ENCODE assay signal across 10 mouse cellular contexts in genomic region chr9:121797722-121798121, GRCm38 (mm10). TPM values are rescaled to one million over a fixed set of nuclear protein-coding genes. Genes with fewer than 3 reads are reported as not detected.
A peak's percentile ranks its signal among the peaks of the same experiment; 100 is the strongest.
DNase-seq lines count a peak whose midpoint lies in the region; ATAC-seq lines count a peak whose summit lies in the region.
"Had no signal": no experiment of that assay in that cellular context is flagged by ENCODE, and none has a peak within 500 bp of the region (broad histone marks: within the 10 kb centered on the region; RNA-seq: fewer than 3 reads in every experiment).

No protein-coding gene starts in this region.

- ATAC-seq in intestine, embryonic 15.5 days = peak; percentile 89

- no peak overlapping the region for H3K9ac ChIP-seq in intestine, embryonic 15.5 days
- H3K9ac ChIP-seq: heart, embryonic 13.5 days had no signal

- no peaks in the 10 kb centered on the region for H3K27me3 ChIP-seq in intestine, embryonic 15.5 days (replicated peaks)

- no peaks in the 10 kb centered on the region for H3K36me3 ChIP-seq in intestine, embryonic 15.5 days
- H3K36me3 ChIP-seq: heart, embryonic 13.5 days had no signal

- WGBS in intestine, embryonic 15.5 days = 14% methylated on average over 12 of the region's 12 CpGs

- intact Hi-C loops in left cerebral cortex, postnatal 14 days (cut with DNase I) = no loop called here

- peaks cover 17% of the 10 kb centered on the region; the same call in 1 of the 2 replicates for H3K4me1 ChIP-seq in intestine, embryonic 15.5 days (replicated peaks)

- H3K27ac ChIP-seq in intestine, embryonic 15.5 days = no peak overlapping the region
- H3K27ac ChIP-seq: heart, embryonic 13.5 days had no signal

- no peaks in the 10 kb centered on the region for H3K9me3 ChIP-seq in intestine, embryonic 15.5 days
- H3K9me3 ChIP-seq: heart, embryonic 13.5 days had no signal

- peak overlapping the region; percentile 44; the same call in 1 of the 2 replicates for H3K4me2 ChIP-seq in intestine, embryonic 15.5 days (replicated peaks)
- H3K4me2 ChIP-seq: heart, embryonic 13.5 days had no signal

- peak; percentile 39 for DNase-seq in embryo, embryonic 10 days (ENCODE audit: low spot score)
- DNase-seq in embryo, embryonic 11 days = no peak
- peak; percentile 55 to 68 for DNase-seq in kidney, postnatal 4 days
- peak; percentile 75 for DNase-seq in lung, postnatal 36 days
- DNase-seq in left cerebral cortex, postnatal 14 days (ENCODE audit: low spot score in 2 of 2) = no peak
- DNase-seq in layer of hippocampus, postnatal 36 days = no peak
- no peak for DNase-seq in gastrocnemius, postnatal 10 days

- H3K4me3 ChIP-seq in intestine, embryonic 15.5 days (replicated peaks) = no peak overlapping the region
- H3K4me3 ChIP-seq: heart, embryonic 13.5 days had no signal

RNA-seq across cellular contexts. Expression of gene Hhatl, which starts 5.4 kb away (rescaled TPM):
- polyA plus RNA-seq in intestine, embryonic 15.5 days (2015; fragmentation: Nextera tagmentation; extraction: Ambion mirVana) = 1.1 and 1.5 TPM in 2 replicates
- 1 to 10 TPM; 8.3 to 8.7 TPM for total RNA-seq in left cerebral cortex, postnatal 14 days (2021)
- total RNA-seq in layer of hippocampus, postnatal 36 days (2021) = 10 to 100 TPM; 14.6 to 15.9 TPM
- total RNA-seq in gastrocnemius, postnatal 10 days (2021) = 100 to 1,000 TPM; 256 to 285 TPM

RNA-seq across cellular contexts. Expression of gene Klhl40, which starts 20.3 kb away (rescaled TPM):
- polyA plus RNA-seq in intestine, embryonic 15.5 days (2015; fragmentation: Nextera tagmentation; extraction: Ambion mirVana) = 0.29 and 0.39 TPM in 2 replicates
- 1 to 10 TPM; 5.0 to 5.3 TPM for total RNA-seq in left cerebral cortex, postnatal 14 days (2021)
- 1 to 10 TPM; 2.8 to 3.5 TPM for total RNA-seq in layer of hippocampus, postnatal 36 days (2021)
- 100 to 1,000 TPM; 113 to 118 TPM for total RNA-seq in gastrocnemius, postnatal 10 days (2021)

RNA-seq across cellular contexts. Expression of gene Zfp651, which starts 38.6 kb away (rescaled TPM):
- 13.0 and 14.0 TPM in 2 replicates for polyA plus RNA-seq in intestine, embryonic 15.5 days (2015; fragmentation: Nextera tagmentation; extraction: Ambion mirVana)
- total RNA-seq in left cerebral cortex, postnatal 14 days (2021) = 100 to 1,000 TPM; 112 to 127 TPM
- 100 to 1,000 TPM; 105 to 106 TPM for total RNA-seq in layer of hippocampus, postnatal 36 days (2021)
- total RNA-seq in gastrocnemius, postnatal 10 days (2021) = 10 to 100 TPM; 72.2 to 76.5 TPM

RNA-seq across cellular contexts. Expression of gene Ccdc13, which starts 41.5 kb away (rescaled TPM):
- 1.1 and 1.3 TPM in 2 replicates for polyA plus RNA-seq in intestine, embryonic 15.5 days (2015; fragmentation: Nextera tagmentation; extraction: Ambion mirVana)
- total RNA-seq in left cerebral cortex, postnatal 14 days (2021) = 1 to 10 TPM; 9.1 to 9.3 TPM
- total RNA-seq in layer of hippocampus, postnatal 36 days (2021) = 1 to 10 TPM; 7.5 to 9.7 TPM
- under 1 TPM; 0.79 to 0.85 TPM for total RNA-seq in gastrocnemius, postnatal 10 days (2021)
- polyA plus RNA-seq: heart, embryonic 13.5 days; liver, embryonic 16.5 days had no signal

Comparison
In these comparisons a context has a peak if more than half of its experiments do, and no peak if none do; other contexts are left out.
1. DNase-seq: peak in embryo, embryonic 10 days (single experiment), kidney, postnatal 4 days (2 of 2) and lung, postnatal 36 days (single experiment); none in embryo, embryonic 11 days (single experiment), left cerebral cortex, postnatal 14 days (0 of 2), layer of hippocampus, postnatal 36 days (0 of 2) and gastrocnemius, postnatal 10 days (single experiment).
2. RNA of gene Hhatl, which starts 5.4 kb away (total RNA-seq): 256 to 285 TPM in gastrocnemius, postnatal 10 days; 14.6 to 15.9 TPM in layer of hippocampus, postnatal 36 days and 8.3 to 8.7 TPM in left cerebral cortex, postnatal 14 days; every median in the first group is over 10 times any median in the second.
3. RNA of gene Klhl40, which starts 20.3 kb away (total RNA-seq): 113 to 118 TPM in gastrocnemius, postnatal 10 days; 5.0 to 5.3 TPM in left cerebral cortex, postnatal 14 days and 2.8 to 3.5 TPM in layer of hippocampus, postnatal 36 days; every median in the first group is over 10 times any median in the second.